20 mouse cellular contexts compared by ENCODE assay signal in genomic region chr16:91362006-91362405, GRCm38 (mm10). TPM values are rescaled to one million over a fixed set of nuclear protein-coding genes. Genes with fewer than 3 reads are reported as not detected.
DNase-seq lines count a peak whose midpoint lies in the region; ATAC-seq and TF ChIP-seq lines count a peak whose summit lies in the region.
"Had no signal": no experiment of that assay in that cellular context is flagged by ENCODE, and none has a peak within 500 bp of the region (broad histone marks: within the 10 kb centered on the region; RNA-seq: fewer than 3 reads in every experiment).

No protein-coding gene starts in this region.

- WGBS in heart, embryonic 13.5 days = 62% methylated on average over 2 of the region's 2 CpGs
- 51% methylated on average over 2 of the region's 2 CpGs for WGBS in kidney, postnatal 0 days
- 34% methylated on average over 2 of the region's 2 CpGs for WGBS in embryonic facial prominence, embryonic 15.5 days
- WGBS in liver, embryonic 16.5 days (ENCODE audit: insufficient replicate concordance) = 50% methylated on average over 2 of the region's 2 CpGs

- peaks cover 36% of the 10 kb centered on the region for H3K4me1 ChIP-seq in heart, embryonic 13.5 days
- 0 out of 2 replicates have a peak, but pooled peaks cover 11% of the 10 kb centered on the region for H3K4me1 ChIP-seq in kidney, postnatal 0 days (replicated peaks; ENCODE audit: insufficient read depth, low read length)
- H3K4me1 ChIP-seq in embryonic facial prominence, embryonic 15.5 days = peaks cover 22% of the 10 kb centered on the region
- H3K4me1 ChIP-seq in liver, embryonic 16.5 days (ENCODE audit: control insufficient read depth, low read depth, low read length) = peaks cover 36% of the 10 kb centered on the region
- H3K4me1 ChIP-seq: hindbrain, embryonic 12.5 days had no signal

- no peak overlapping the region for H3K4me3 ChIP-seq in heart, embryonic 13.5 days
- no peak overlapping the region for H3K4me3 ChIP-seq in kidney, postnatal 0 days (replicated peaks; ENCODE audit: low read depth, low read length)
- H3K4me3 ChIP-seq in embryonic facial prominence, embryonic 15.5 days (replicated peaks) = no peak overlapping the region
- no peak overlapping the region for H3K4me3 ChIP-seq in liver, embryonic 16.5 days (ENCODE audit: low read depth, low read length)
- H3K4me3 ChIP-seq: hindbrain, embryonic 12.5 days; intestine, embryonic 15.5 days; limb, embryonic 13.5 days; megakaryocyte, embryonic 14.5 days had no signal

- H3K4me2 ChIP-seq in heart, embryonic 13.5 days = no peak overlapping the region
- no peak overlapping the region for H3K4me2 ChIP-seq in kidney, postnatal 0 days (ENCODE audit: low read length)
- no peak overlapping the region for H3K4me2 ChIP-seq in embryonic facial prominence, embryonic 15.5 days (replicated peaks)
- H3K4me2 ChIP-seq in liver, embryonic 16.5 days (ENCODE audit: low read depth, low read length) = no peak overlapping the region
- H3K4me2 ChIP-seq: hindbrain, embryonic 12.5 days; intestine, embryonic 15.5 days; limb, embryonic 13.5 days had no signal

- H3K27ac ChIP-seq in heart, embryonic 13.5 days (replicated peaks) = peak overlapping the region; percentile 84
- H3K27ac ChIP-seq in kidney, postnatal 0 days = peak overlapping the region; percentile 76; the same call in 1 of the 2 replicates
- peak overlapping the region; percentile 55; the same call in 1 of the 2 replicates for H3K27ac ChIP-seq in embryonic facial prominence, embryonic 15.5 days (replicated peaks)
- peak overlapping the region; percentile 71 for H3K27ac ChIP-seq in liver, embryonic 16.5 days (ENCODE audit: low read length)
- H3K27ac ChIP-seq: hindbrain, embryonic 12.5 days; intestine, embryonic 15.5 days; limb, embryonic 13.5 days had no signal

- H3K9ac ChIP-seq in heart, embryonic 13.5 days = 0 out of 2 replicates have a peak overlapping the region, but pooled peaks have one; percentile 19
- H3K9ac ChIP-seq in kidney, postnatal 0 days (ENCODE audit: low read depth, low read length) = no peak overlapping the region
- H3K9ac ChIP-seq in embryonic facial prominence, embryonic 15.5 days = no peak overlapping the region
- H3K9ac ChIP-seq in liver, embryonic 16.5 days (ENCODE audit: low read depth, low read length) = no peak overlapping the region
- H3K9ac ChIP-seq: hindbrain, embryonic 12.5 days; intestine, embryonic 15.5 days; limb, embryonic 13.5 days had no signal

- no peak for TF ChIP-seq CTCF in kidney, postnatal 0 days (IDR thresholded peaks at IDR 0.05; ENCODE audit: low read depth)

- no peaks in the 10 kb centered on the region for H3K27me3 ChIP-seq in heart, embryonic 13.5 days (replicated peaks)
- no peaks in the 10 kb centered on the region for H3K27me3 ChIP-seq in kidney, postnatal 0 days (ENCODE audit: insufficient read depth, low read length)
- no peaks in the 10 kb centered on the region; the same call in 1 of the 2 replicates for H3K27me3 ChIP-seq in embryonic facial prominence, embryonic 15.5 days
- no peaks in the 10 kb centered on the region for H3K27me3 ChIP-seq in liver, embryonic 16.5 days (ENCODE audit: control insufficient read depth, insufficient read depth, low read depth, low read length)
- H3K27me3 ChIP-seq: intestine, embryonic 15.5 days; limb, embryonic 13.5 days had no signal

- no peaks in the 10 kb centered on the region for H3K36me3 ChIP-seq in heart, embryonic 13.5 days
- H3K36me3 ChIP-seq in kidney, postnatal 0 days (ENCODE audit: insufficient read depth, low read length) = no peaks in the 10 kb centered on the region
- H3K36me3 ChIP-seq in embryonic facial prominence, embryonic 15.5 days = no peaks in the 10 kb centered on the region
- no peaks in the 10 kb centered on the region for H3K36me3 ChIP-seq in liver, embryonic 16.5 days (ENCODE audit: control insufficient read depth, insufficient read depth)
- H3K36me3 ChIP-seq: hindbrain, embryonic 12.5 days; intestine, embryonic 15.5 days; limb, embryonic 13.5 days had no signal

- no peaks in the 10 kb centered on the region for H3K9me3 ChIP-seq in heart, embryonic 13.5 days
- H3K9me3 ChIP-seq in kidney, postnatal 0 days (replicated peaks; ENCODE audit: low read length) = no peaks in the 10 kb centered on the region
- H3K9me3 ChIP-seq in embryonic facial prominence, embryonic 15.5 days (replicated peaks) = no peaks in the 10 kb centered on the region
- H3K9me3 ChIP-seq in liver, embryonic 16.5 days (replicated peaks; ENCODE audit: control insufficient read depth, low read length) = no peaks in the 10 kb centered on the region
- H3K9me3 ChIP-seq: hindbrain, embryonic 12.5 days; intestine, embryonic 15.5 days; limb, embryonic 13.5 days had no signal

- no peak for DNase-seq in heart, adult 9 months (ENCODE audit: low spot score in 2 of 2)
- no peak for DNase-seq in kidney, postnatal 0 days (ENCODE audit: low spot score)
- DNase-seq in kidney, adult 9 months = no peak
- no peak for DNase-seq in layer of hippocampus, adult 18-20 months (ENCODE audit: low spot score in 2 of 2)
- DNase-seq: cerebellum, adult 11 months; cerebellum, postnatal 25 days; right cerebral cortex, postnatal 14 days; thymus, adult 18-20 months had no signal

- ATAC-seq in heart, embryonic 13.5 days (ENCODE audit: extremely low read depth, insufficient number of reproducible peaks, low FRiP score, low TSS enrichment) = no peak
- ATAC-seq in kidney, postnatal 0 days (replicated peaks; ENCODE audit: low FRiP score, low read depth) = no peak
- no peak for ATAC-seq in embryonic facial prominence, embryonic 15.5 days (ENCODE audit: insufficient number of reproducible peaks, low FRiP score, low TSS enrichment, low read depth)
- ATAC-seq in liver, embryonic 16.5 days (ENCODE audit: low read depth) = peak; percentile 36
- ATAC-seq: intestine, embryonic 15.5 days had no signal

RNA-seq across cellular contexts. Expression of gene Ifnar2, which starts 10.6 kb away (rescaled TPM):
- polyA plus RNA-seq in heart, embryonic 13.5 days (2015; fragmentation: Nextera tagmentation; extraction: Ambion mirVana) = 51.2 and 56.5 TPM in 2 replicates
- 60.7 and 61.9 TPM in 2 replicates for polyA plus RNA-seq in kidney, postnatal 0 days (2015; fragmentation: Nextera tagmentation; extraction: Ambion mirVana)
- 60.4 and 61.7 TPM in 2 replicates for polyA plus RNA-seq in embryonic facial prominence, embryonic 15.5 days (2015; fragmentation: Nextera tagmentation; extraction: Ambion mirVana)
- 92.9 and 95.8 TPM in 2 replicates for polyA plus RNA-seq in liver, embryonic 16.5 days (2015; fragmentation: Nextera tagmentation; extraction: Ambion mirVana)
- 10 to 100 TPM; 22.8 to 25.9 TPM for total RNA-seq in layer of hippocampus, adult 18-20 months (2021)

RNA-seq across cellular contexts. Expression of gene Gm21970, which starts 29.5 kb away (rescaled TPM):
- not detected in 2 replicates for polyA plus RNA-seq in heart, embryonic 13.5 days (2015; fragmentation: Nextera tagmentation; extraction: Ambion mirVana)
- 0.33 TPM in 1 of 2 replicates, not detected in the other for polyA plus RNA-seq in kidney, postnatal 0 days (2015; fragmentation: Nextera tagmentation; extraction: Ambion mirVana)
- polyA plus RNA-seq in embryonic facial prominence, embryonic 15.5 days (2015; fragmentation: Nextera tagmentation; extraction: Ambion mirVana) = not detected in 2 replicates
- not detected in 2 replicates for polyA plus RNA-seq in liver, embryonic 16.5 days (2015; fragmentation: Nextera tagmentation; extraction: Ambion mirVana)
- not detected for total RNA-seq in layer of hippocampus, adult 18-20 months (2021)
- total RNA-seq: ES-E14; gastrocnemius, postnatal 14 days; left cerebral cortex, adult 8-10 months; midbrain, postnatal 0 days had no signal
- polyA plus RNA-seq: hindbrain, embryonic 12.5 days; intestine, embryonic 15.5 days; limb, embryonic 13.5 days; midbrain, postnatal 0 days; neural tube, embryonic 11.5 days had no signal

RNA-seq across cellular contexts. Expression of gene Il10rb, which starts 44.0 kb away (rescaled TPM):
- 44.8 and 48.9 TPM in 2 replicates for polyA plus RNA-seq in heart, embryonic 13.5 days (2015; fragmentation: Nextera tagmentation; extraction: Ambion mirVana)
- polyA plus RNA-seq in kidney, postnatal 0 days (2015; fragmentation: Nextera tagmentation; extraction: Ambion mirVana) = 44.6 and 46.1 TPM in 2 replicates
- 33.3 and 37.0 TPM in 2 replicates for polyA plus RNA-seq in embryonic facial prominence, embryonic 15.5 days (2015; fragmentation: Nextera tagmentation; extraction: Ambion mirVana)
- polyA plus RNA-seq in liver, embryonic 16.5 days (2015; fragmentation: Nextera tagmentation; extraction: Ambion mirVana) = 32.3 and 33.6 TPM in 2 replicates
- total RNA-seq in layer of hippocampus, adult 18-20 months (2021) = 1 to 10 TPM; 7.8 to 9.5 TPM
